Mouse (Mus musculus) retina, postnatal 1 day (tissue): ENCODE measurements around the gene Decr2.
A peak's percentile ranks its signal among the peaks of the same experiment; 100 is the strongest.

Source experiments
- DNase-seq: peaks from one replicate; pipeline ENCODE4 v3.0.0-alpha.2; 2012

Decr2 gene

DNA sequence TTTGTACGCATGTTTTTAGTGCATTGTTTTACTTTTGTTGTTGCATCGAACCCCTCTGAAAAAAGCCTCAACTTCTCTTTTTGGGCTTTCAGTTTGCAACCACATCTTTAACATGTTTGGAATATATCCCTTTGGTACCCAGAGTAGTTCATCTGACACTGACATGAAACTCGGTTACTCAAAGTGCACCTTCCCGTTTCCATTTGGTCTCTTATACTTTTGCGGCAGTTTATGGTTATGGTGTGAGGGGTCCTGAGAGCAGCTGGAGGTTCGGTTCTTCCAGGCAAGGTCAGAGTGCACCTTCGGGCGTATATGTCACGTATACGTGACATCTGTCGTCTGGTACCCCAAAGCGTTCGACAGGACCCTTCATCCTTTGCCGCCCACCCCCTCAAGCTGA is 22.6 kb upstream of the Decr2 start:
- no peak for DNase-seq

DNA sequence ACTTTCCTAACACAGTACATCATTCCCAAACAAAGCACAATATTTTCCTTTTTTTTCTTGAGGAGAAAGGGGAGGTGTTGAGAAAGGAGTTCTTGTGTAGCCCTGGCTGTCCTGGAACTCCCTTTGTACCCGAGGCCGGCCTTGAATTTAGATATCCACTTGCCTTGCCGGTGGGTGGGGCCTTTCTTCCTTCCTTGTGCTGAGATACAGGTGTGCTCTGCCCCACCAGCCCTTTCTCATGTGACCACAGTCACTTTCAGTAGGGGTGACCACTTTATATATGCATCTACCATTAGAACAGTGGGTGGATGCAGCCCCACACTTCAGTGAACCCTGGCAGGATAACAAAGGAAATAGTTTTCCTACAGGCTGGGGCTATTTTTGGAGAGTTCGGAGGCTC is 21.6 kb upstream of the Decr2 start:
- no peak for DNase-seq

DNA sequence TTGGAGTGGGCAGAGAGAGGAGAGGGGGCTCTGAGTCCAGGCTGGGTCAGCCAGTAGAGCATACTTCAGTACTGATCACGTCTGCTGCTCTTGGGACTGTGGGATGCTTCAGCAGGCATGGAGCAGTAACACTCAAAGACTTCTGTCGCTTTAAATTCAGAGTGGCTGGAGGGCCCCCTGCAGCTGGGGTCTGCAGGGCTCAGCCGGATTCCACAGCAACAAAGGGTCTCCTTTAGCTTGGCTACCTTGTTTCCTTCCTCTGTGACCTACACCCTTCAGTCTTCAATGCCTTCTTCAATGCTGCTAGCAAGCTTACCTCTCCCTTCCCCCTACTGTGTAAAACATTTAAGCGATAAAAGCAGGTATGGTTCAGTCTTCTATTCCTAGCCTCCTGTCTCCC is 20.9 kb upstream of the Decr2 start:
- DNase-seq, result no peak

DNA sequence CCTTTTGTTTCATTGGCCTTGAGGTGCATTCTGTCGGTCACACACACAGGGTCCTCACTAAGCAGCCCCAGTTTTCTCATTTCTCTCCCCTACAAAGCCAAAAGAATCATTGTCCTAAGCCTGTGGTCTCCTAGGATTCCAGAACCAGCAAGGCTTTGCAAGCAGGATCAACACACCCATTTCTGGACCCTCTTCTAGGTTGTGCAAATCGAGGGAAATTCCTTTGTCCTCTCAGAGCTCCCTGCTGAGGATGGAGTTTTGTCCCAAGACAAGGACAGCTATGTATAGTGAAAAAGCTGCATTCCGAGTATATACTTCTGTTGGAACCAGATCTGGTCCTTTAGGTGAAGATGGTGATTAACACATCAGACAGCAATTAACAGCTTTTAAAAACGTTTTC is 20.0 kb upstream of the Decr2 start:
- no peak for DNase-seq

DNA sequence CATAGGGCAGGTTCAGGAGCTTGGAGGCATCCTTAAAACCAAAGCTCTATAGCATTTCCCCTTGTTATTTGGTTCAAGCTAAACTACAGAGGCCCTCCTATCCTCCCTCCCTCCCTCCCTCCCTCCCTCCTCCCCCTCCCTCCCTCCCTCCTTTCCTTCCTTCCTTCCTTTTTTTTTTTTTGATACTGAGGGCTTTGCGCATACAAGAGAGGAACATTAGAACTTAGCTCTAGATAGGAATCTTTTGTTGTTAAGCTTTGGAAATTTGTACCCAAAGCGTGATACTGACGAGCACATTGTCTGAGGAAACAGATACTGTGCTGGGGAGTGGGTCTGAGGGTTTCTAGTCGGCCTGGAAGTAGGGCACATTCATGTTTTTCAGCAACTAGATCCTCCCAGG is 15.5 kb upstream of the Decr2 start:
- no peak for DNase-seq

DNA sequence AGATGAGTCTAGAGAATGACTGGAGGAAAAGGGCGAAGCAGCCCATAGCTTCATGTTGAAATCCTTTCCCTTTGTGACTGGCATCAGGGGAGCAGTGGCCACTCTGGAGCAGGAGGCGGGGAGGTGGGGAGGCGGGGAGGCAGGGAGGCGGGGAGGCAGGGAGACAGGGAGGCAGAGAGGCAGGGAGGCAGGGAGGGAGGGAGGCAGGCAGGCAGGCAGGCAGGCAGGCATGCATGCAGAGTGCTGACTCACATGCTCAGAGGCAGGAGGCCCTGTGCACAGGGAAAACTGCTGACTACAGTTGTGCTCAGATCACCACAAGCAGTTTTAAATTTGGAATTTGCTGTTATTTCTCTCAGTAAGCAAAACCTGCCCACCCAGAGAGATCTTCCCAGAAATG is 11.3 kb upstream of the Decr2 start:
- DNase-seq, result peak; percentile 17

DNA sequence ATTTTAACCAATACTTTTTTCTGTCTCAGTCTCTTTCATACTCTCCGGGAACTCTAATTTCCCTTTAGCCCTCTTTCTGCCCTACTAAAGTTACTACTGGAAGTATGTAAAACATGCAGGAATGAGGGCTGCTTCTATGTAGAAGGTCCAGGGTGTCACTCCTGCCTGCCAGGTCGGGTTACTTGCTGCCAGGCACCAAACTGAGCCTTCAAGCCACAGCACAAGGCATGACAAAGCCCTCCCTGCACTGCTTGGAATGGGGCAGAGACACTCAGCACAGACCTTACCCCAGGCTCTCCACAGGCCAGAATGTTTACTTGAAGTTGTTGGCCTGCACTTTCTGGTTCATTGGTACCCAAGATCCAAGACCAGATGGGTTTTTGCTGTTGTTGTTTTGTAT is 10.0 kb upstream of the Decr2 start:
- DNase-seq, result no peak

DNA sequence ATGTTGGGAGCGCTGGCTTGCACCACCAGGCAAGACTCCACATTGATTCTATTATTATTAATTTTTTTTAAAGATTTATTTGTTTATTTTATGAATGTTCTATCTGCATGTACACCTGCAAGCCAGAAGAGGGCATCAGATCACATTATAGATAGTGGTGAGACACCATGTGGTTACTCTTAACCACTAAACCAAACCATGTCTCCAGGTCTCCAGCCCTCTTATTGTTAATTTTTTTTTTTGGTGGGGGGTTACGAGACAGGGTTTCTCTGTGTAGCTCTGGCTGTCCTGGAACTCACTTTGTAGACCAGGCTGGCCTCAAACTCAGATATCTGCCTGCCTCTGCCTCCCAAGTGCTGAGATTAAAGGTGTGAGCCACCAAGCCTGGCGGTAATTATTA is 9.2 kb upstream of the Decr2 start:
- peak; percentile 48 for DNase-seq

DNA sequence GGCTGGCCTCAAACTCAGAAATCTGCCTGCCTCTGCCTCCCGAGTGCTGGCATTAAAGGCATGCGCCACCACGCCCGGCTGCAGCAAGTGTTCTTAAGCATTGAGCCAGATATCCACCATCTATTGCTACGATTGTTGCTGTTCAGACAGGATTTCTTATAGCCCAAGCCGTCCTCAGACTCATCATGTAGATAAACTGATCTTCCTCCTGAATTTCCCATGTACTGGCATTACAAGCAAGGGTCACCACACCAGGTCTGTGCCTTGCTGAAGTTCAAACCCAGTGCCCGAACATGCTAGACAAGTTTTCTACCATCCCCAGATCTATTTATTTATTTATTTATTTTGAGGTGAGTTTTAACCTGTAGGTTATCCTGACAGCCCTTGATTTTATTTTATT is 8.3 kb upstream of the Decr2 start:
- no peak for DNase-seq

DNA sequence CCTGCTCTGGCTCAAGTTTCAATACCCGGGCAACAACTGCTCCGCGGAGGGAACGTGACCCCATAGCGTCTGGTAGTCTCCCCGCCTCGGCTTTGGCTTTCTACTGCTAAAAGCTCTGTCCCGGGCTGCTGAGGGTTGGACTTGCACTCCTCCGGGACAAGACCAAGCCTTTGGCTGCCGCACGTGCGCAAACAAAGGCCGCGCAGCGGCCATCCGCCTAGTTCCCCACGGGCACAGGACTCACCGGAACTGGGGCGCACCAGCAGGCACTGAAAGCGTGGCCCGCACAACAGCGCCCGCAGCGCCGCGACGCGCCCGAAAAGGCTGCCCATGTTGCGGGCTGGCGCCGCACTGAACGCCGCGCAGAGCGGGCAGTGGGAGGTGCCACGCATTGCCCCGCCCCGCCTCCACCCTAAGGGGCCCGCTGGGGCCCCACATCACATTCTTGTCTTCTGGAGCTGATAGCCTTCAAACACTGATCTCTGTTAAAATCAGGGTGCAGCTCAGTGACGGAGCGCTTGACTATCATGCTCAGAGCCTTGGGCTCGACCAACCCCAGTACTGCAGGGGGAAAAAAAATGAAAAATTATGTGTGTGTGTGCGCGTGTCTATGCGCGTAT is 5.1 kb upstream of the Decr2 start, which contains the start of gene Nme4:
Gene Nme4, minus strand, starts transcription at position 482 of the 620 bp plus-strand sequence.
- peak; percentile 79 for DNase-seq

DNA sequence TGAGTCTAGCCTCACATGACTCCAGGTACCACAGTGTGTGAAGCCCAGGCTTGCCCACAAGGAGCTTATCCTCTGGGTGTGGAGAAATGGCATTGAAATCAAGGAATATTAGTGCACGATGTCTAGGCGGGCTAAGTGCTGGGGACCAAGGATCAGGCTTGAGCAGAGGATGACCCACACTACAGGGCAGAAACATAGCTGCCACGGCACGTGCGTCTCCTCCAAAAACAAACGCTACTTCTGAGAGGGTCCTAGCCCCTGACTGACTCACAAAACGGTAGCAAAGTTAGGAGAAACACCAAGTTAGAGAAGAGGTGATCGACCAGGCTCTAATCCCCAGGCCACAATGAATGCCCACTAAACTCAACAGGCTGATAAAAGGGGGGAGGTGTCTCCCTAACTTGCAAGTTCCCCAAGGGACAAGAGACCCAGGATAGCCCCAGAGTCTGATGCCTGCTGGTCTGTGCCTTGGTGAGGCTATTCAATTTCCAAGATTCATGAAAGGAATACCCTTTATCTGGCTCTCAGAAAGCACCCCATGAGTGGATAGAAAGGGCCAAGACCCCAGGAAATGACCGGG is 4.5 kb upstream of the Decr2 start:
- no peak for DNase-seq

DNA sequence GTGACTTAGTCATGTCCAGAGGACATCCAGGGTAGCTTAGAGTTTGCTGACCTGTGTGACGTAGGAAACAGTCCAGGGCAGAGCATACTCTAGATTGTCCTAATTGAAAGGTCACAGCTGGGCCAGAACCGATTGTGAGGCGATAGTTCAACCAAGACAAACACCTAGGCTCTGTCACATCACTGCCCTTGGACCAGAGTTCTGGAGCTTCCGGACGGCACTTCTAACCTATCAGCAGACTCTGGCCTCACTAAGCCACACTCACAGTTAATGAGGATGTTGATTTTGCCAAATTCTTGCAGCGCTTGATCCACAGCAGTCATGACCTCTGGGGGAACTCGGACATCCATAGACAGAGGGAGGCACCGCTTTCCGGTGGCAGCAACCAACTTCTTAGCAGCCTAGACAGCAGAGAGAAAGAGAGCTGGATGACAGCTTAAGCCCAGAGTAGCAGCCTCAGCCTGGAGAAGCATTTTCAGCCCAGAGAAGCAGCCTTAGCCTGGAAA is 3.0 kb downstream of the Decr2 start:
- DNase-seq, result no peak

DNA sequence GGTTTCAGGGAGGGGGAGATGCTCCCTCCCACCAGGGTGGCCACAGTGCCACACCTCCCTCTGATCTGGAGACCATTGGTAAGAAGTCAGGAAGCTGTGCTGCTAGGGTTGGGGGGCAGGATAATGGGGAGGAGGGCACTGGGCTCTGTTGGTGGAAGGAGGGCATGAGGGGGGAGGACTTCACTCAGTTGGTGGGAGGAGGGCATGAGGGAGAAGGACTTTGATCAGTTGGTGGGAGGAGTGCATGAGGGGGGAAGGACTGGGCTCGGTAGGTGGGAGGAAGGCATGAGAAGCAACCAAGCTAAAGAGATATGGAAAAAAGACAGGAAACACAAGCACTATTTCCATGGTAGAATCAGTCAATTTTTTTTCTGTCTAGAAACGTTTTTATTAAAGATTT is 9.3 kb downstream of the Decr2 start:
- no peak for DNase-seq

DNA sequence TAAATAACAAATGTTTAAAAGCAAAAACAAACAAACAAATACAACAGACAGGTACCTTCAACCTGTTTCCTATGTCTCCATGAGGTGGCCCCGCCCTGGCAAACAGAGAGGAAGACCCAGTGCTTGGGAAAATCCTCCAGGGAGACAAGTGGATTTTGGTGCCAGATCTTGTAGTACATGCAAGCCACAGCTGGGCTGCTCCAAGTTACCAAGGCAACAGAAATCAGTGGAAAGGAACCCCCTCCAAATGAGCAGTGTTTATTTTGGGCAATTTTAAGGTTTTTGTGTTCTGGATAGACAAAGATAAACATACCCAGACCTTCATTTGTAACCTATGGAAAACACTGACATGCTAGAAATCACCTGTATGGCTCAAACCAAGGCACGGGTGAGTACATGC is 11.3 kb downstream of the Decr2 start:
- DNase-seq, result no peak

DNA sequence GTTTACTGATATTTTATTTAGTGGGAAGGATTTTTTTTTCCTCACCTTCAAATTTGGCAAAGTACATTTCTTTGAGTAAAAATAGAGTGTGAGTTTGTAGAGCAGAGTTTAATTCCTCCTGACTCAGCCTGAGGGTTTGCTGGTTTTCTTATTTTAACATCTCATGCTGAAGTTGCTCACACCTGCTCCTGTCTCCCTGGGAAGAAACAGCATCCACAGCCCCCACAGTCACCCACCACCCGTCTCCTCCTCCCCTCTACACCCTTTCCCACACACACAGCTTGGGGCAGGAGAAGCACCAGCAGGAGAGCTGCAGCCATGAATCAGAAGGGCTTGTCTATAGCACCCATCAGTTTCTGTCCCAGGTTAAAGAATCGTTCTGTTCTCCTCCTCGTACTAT is 14.9 kb downstream of the Decr2 start:
- no peak for DNase-seq

DNA sequence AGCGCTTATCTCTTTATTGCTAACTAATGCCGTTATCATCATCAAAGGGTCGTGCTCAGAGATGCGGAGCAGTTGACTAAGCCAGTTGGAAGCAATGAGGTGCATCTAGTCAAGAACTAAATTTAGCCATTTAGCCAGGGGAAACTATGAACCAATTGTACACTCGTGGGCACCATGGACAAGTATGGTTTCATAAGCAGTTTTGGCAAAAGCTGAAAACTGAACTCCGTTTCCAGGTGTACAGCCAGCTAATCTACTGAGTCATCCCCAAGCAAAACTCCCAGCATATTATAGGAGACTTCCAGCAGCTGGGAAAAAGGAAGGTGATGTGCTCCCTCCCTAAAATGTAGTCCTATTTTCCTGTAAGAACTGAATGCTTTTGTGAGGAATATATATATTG is 20.0 kb downstream of the Decr2 start:
- no peak for DNase-seq

DNA sequence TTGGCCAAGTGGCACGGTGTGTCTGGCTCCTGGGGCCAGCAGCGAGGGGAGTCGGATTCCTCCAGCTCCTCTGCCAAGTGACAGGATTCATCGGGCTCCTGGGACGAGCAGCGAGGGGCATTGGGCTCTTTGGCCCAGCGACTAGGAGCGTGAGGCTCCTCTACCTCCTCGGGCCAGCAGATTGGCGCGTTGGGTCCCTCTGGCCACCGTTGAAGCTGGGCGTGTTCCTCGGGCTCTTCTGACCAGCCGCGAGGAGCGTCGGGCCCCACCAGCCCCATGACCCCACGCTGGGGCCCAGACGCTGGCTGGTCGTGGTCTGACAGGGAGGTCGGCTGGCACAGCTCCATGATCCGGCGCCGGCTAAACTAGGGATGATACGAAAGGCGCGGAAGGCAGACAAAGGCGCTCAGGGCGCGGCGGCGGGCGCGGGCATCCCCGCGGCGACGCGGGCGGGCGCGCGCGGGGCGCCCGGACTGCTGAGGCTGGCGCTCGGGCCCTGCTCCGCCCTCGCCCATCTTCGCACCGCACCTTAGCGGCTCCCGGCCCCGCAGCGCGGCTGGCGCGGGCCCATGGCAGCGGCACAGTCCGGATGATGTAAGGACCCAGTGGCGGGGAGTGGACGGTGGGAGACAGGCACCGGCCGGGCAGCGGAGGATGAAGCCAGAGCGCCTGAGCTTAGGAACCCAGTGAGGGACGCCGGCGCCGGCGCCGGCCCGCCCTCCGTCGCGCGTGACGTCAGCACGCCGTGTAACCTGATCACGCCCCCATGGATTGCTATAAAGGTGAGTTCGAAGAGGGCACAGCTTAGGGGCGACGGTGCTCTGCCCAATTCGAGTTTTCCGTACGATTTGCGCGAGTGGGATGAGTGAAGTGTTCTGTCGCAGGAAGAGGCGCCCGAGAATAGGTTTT is 21.1 kb downstream of the Decr2 start, which contains the start of gene Rab11fip3:
Gene Rab11fip3, minus strand, starts transcription at position 725 of the 909 bp plus-strand sequence.
- peak; percentile 93 for DNase-seq

DNA sequence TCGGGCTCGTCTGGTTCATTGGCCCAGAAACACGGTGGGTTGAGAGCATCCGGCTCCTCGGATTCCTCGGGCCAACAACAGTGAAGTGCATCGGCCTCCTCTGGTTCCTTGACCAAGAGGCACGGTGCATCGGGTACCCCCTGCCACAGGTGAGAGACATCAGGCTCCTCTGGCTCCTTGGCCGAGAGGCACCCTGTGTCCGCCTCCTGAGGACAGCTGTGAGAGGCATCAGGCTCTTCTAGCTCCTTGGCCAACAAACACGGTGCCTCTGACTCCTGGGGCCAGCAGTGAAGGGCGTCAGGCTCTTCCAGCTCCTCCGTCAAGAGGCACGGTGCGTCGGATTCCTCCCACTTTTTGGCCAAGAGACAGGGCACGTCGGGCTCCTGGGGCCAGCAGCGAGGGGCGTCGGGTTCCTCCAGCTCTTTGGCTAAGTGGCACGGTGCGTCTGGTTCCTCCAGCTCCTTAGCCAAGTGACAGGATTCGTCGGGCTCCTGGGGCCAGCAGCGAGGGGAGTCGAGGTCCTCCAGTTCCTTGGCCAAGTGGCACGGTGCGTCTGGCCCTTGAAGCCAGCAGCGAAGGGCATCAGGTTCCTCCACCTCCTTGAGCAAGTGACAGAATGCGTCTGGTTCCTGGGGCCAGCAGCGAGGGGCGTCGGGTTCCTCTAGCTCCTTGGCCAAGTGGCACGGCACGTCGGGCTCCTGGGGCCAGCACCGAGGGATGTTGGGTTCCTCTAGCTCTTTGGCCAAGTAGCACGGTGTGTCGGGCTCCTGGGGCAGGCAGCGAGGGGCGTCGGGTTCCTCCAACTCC is 21.9 kb downstream of the Decr2 start:
- peak; percentile 39 for DNase-seq

DNA sequence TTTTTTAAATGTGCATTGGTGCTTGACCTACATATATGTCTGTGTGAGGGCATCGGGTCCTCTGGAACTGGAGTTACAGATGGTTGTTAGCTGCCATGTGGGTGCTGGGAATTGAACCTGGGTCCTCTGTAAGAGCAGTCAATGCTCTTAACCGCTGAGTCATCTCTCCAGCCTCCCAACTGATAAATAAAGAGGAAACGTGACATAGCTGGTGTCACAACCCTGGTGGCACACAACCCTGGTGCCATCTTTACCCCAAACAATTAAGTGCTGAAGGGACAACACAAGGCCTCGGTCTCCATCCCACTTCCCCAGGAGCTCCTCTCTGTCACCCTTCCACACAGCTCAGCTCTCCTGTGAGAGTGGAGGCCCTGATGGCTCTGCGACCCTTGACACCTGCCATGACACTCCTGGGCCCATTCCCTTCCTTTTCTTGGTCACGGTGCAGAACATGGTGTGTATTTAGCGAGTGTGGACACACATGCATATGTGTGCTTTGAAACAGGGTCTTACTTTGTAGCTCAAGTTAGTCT is 23.6 kb downstream of the Decr2 start:
- DNase-seq, result no peak

DNA sequence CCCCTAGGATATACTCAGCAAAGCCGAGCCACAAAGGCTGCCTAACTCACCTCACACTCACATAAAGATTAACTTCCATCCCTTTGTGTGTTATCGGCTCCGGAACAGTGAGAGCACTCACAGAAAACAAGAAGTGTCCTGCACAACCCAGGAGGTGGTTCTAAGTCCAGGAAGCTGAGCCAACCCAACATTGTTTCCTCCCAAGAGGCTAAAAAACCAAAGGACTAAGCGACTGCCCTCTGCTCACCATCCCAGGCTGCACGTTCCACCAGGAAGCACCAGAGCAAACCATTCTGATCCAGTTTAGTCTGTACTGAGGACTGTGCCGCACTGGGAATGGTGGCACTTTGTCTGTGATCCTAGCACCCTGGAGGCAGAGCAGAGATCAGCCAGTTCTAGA is 25.2 kb downstream of the Decr2 start:
- no peak for DNase-seq

DNA sequence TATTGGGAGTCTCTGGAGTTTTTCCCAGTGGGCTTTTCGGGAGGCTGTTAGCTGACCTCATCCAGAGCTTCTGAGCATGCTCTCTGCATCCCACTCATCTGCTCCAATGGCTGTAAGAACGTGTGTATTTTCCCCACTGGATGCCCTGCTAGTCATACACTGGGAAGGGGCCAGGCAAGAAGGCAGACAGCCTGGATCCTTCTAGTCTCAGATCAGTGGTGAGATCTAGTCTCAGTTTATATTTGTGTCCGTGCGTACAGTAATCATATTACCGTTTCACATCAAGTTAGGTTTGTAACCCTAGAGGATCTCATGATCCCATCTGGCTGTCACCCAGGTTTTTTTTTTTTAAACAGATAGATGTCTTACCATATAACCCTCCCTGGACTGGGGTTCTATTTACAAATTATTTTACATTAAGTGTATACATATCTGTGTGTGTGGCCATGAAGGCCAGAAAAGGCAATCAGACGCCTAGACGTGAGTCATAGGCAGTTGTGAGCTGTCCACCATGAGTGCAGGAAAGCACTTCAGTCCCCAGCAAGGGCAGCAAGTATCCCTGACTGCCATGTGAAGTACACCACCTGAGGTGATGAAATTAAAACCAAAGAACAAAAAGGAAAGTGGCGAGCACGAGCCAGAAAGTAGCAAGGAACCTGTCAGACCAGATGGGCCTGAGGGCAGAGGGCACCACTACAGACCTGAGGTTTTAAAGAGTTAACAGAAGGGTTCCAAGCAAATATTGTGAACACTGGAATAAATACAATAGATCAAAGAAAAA is 32.2 kb downstream of the Decr2 start:
- no peak for DNase-seq

DNA sequence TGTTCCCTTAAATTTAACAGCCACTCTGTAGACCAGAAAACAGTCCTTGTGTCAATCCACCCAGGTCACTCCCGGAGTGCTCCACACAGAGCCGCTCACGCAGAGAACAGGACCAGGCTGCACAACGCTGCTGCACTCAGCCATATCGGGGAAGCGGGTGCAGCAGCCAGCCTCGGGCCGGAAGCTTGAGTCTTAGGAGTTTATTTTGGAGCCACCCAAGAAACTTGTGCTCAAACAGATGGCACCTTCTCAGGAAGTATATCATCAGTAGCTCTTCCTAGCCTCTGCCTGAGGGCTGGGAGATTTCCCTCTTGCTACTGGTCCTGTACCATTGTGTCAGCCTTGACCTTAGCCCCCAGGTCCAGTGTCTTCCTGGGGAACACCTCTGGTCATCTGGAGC is 32.9 kb downstream of the Decr2 start:
- no peak for DNase-seq
